Mouse (Mus musculus): ENCODE data around the gene 4930519P11Rik. TPM values are rescaled to one million over a fixed set of nuclear protein-coding genes. Genes with fewer than 3 reads are reported as not detected.

4930519P11Rik gene
- total and polyA plus RNA-seq, 3 experiments: 0.22 TPM; not detected in 2

GRCm38 (mm10) chr2:154569836-154570286 is 43.4 kb downstream of the 4930519P11Rik start, which contains the start of gene E2f1 (continued):
- peak; percentile 41; the same call in 1 of the 2 replicates for TF ChIP-seq MXI1 (IDR thresholded peaks at IDR 0.05; ENCODE audit: low read depth, low read length)
- TF ChIP-seq MYC (IDR thresholded peaks at IDR 0.05; ENCODE audit: low read depth, low read length): no peak
- TF ChIP-seq GATA1 (IDR thresholded peaks at IDR 0.05; ENCODE audit: low read depth, low read length): no peak
- TF ChIP-seq ZKSCAN1 (IDR thresholded peaks at IDR 0.05; ENCODE audit: low read depth, low read length): no peak
- peak; percentile 59; the same call in 1 of the 2 replicates for TF ChIP-seq HCFC1 (IDR thresholded peaks at IDR 0.05; ENCODE audit: low read depth, low read length)

GRCm38 (mm10) chr2:154569071-154569748 is 44.0 kb downstream of the 4930519P11Rik start:
- peak; percentile 96 for DNase-seq (ENCODE audit: low read depth, low spot score)
- peaks cover 0 to 23% of the 10 kb centered on the region in 2 experiments; a peak in 3 of 4 replicates for H3K4me1 ChIP-seq (ENCODE audit: control insufficient read depth in 1 of 2, insufficient read depth in 2 of 2, low read length in 2 of 2)
- TF ChIP-seq NELFE (IDR thresholded peaks at IDR 0.05; ENCODE audit: low read depth, low read length) (peak; percentile 67), SMC3 (IDR thresholded peaks at IDR 0.05; ENCODE audit: low read depth, low read length) (no peak; the same call in 1 of the 2 replicates), USF1 (IDR thresholded peaks at IDR 0.05; ENCODE audit: low read depth, low read length) (peak; percentile 99), E2F4 (IDR thresholded peaks at IDR 0.05; ENCODE audit: borderline replicate concordance, low read depth, low read length) (no peak; the same call in 1 of the 2 replicates), GATA1 (IDR thresholded peaks at IDR 0.05; ENCODE audit: low read depth, low read length) (peak; percentile 73), GABPA (IDR thresholded peaks at IDR 0.05; ENCODE audit: low read depth, low read length) (no peak), TCF12 (IDR thresholded peaks at IDR 0.05; ENCODE audit: low read depth, low read length) (peak; percentile 79), BHLHE40 (IDR thresholded peaks at IDR 0.05; ENCODE audit: borderline replicate concordance, low read depth, low read length) (peak; percentile 99), MAX (IDR thresholded peaks at IDR 0.05; ENCODE audit: low read length) (peak; percentile 97), JUND (IDR thresholded peaks at IDR 0.05; ENCODE audit: low read depth, low read length) (no peak), MAZ (IDR thresholded peaks at IDR 0.05; ENCODE audit: low read depth, low read length) (peak; percentile 58; the same call in 1 of the 2 replicates), KAT2A (conservative IDR thresholded peaks at IDR 0.05; ENCODE audit: low read depth, low read length) (peak; percentile 49; the same call in 1 of the 2 replicates), POLR2A (IDR thresholded peaks at IDR 0.05; ENCODE audit: control insufficient read depth in 1 of 2, insufficient read depth in 1 of 2, low read depth in 1 of 2, low read length in 2 of 2, poor library complexity in 1 of 2) (peak; percentile 39 to 70; a peak in 2 of 4 replicates), HCFC1 (IDR thresholded peaks at IDR 0.05; ENCODE audit: low read depth, low read length) (peak; percentile 70), UBTF (IDR thresholded peaks at IDR 0.05; ENCODE audit: borderline replicate concordance, insufficient read depth, low read depth, low read length) (no peak), SIN3A (IDR thresholded peaks at IDR 0.05; ENCODE audit: low read length) (peak; percentile 98), MYC (IDR thresholded peaks at IDR 0.05; ENCODE audit: low read depth, low read length) (peak; percentile 94), CTCF (IDR thresholded peaks at IDR 0.05 in 2 of 3, conservative IDR thresholded peaks at IDR 0.05 in 1 of 3; ENCODE audit: control insufficient read depth in 1 of 3, insufficient read depth in 1 of 3, low read depth in 2 of 3, low read length in 3 of 3, poor library complexity in 1 of 3, severe bottlenecking in 1 of 3) (no peak), ELF1 (IDR thresholded peaks at IDR 0.05; ENCODE audit: low read depth, low read length) (peak; percentile 57; the same call in 1 of the 2 replicates), ZNF384 (IDR thresholded peaks at IDR 0.05; ENCODE audit: low read depth, low read length) (no peak), MYB (IDR thresholded peaks at IDR 0.05; ENCODE audit: low read depth, low read length) (0 out of 2 replicates have a peak, but pooled peaks have one; percentile 20), MEF2A (IDR thresholded peaks at IDR 0.05; ENCODE audit: extremely low read depth, insufficient replicate concordance, low read depth, low read length, poor library complexity, severe bottlenecking) (no peak), POLR2AphosphoS2 (IDR thresholded peaks at IDR 0.05; ENCODE audit: low read length) (peak; percentile 63; the same call in 1 of the 2 replicates), EP300 (IDR thresholded peaks at IDR 0.05; ENCODE audit: low read depth in 1 of 2, low read length in 2 of 2) (peak; percentile 63 to 81), TAL1 (IDR thresholded peaks at IDR 0.05; ENCODE audit: low read length) (peak; percentile 88), ZKSCAN1 (IDR thresholded peaks at IDR 0.05; ENCODE audit: low read depth, low read length) (0 out of 2 replicates have a peak, but pooled peaks have one; percentile 33), ETS1 (IDR thresholded peaks at IDR 0.05; ENCODE audit: low read depth, low read length) (peak; percentile 92), USF2 (IDR thresholded peaks at IDR 0.05; ENCODE audit: borderline replicate concordance in 1 of 2, insufficient read depth in 1 of 2, low read depth in 1 of 2, low read length in 2 of 2) (peak; percentile 47 to 90; a peak in 3 of 4 replicates), ZC3H11A (IDR thresholded peaks at IDR 0.05; ENCODE audit: low read depth, low read length) (no peak), RCOR1 (IDR thresholded peaks at IDR 0.05; ENCODE audit: low read depth, low read length) (peak; percentile 76), MXI1 (IDR thresholded peaks at IDR 0.05; ENCODE audit: low read depth, low read length) (peak; percentile 97)

More at GRCm38 (mm10) chr2:154569071-154569748, 44.0 kb downstream of the 4930519P11Rik start:
- Histone ChIP-seq H3K27me3 (ENCODE audit: control insufficient read depth in 1 of 2, insufficient read depth in 2 of 2, low read length in 2 of 2) (no peaks in the 10 kb centered on the region), H3K4me3 (ENCODE audit: control insufficient read depth in 1 of 2, insufficient read depth in 1 of 2, low read depth in 2 of 2, low read length in 2 of 2) (peak overlapping the region; percentile 68 to 72), H3K9me3 (replicated peaks; ENCODE audit: insufficient read depth, low read length) (no peaks in the 10 kb centered on the region), H3K36me3 (ENCODE audit: control insufficient read depth in 1 of 2, insufficient read depth in 2 of 2, low read length in 2 of 2) (peaks cover 0 to 23% of the 10 kb centered on the region in 2 experiments; a peak in 2 of 4 replicates), H3K9ac (ENCODE audit: control insufficient read depth, low read depth, low read length, poor library complexity, severe bottlenecking) (peak overlapping the region; percentile 86), H3K27ac (ENCODE audit: control insufficient read depth, low read depth, low read length) (peak overlapping the region; percentile 98), H3K79me2 (ENCODE audit: control insufficient read depth, insufficient read depth, low read length, poor library complexity) (peaks cover 32% of the 10 kb centered on the region)

Measured in MEL (cell line).